Mouse (Mus musculus): ENCODE measurements around the gene Gfra1. TPM values are rescaled to one million over a fixed set of nuclear protein-coding genes. Genes with fewer than 3 reads are reported as not detected.

Gene Gfra1
- polyA plus RNA-seq, 1 experiment from 2014 or later: 22.5 TPM

GRCm38 (mm10) chr19:58316474-58316873 is 139.2 kb downstream of the Gfra1 start:
- ATAC-seq (ENCODE audit: low read depth): 0 out of 2 replicates have a peak, but pooled peaks have one; percentile 53
- DNase-seq (ENCODE audit: low spot score): no peak

GRCm38 (mm10) chr19:58315681-58316080 is 140.0 kb downstream of the Gfra1 start:
- ATAC-seq (ENCODE audit: low read depth) (no peak), DNase-seq (ENCODE audit: low spot score) (no peak)
- H3K27me3 ChIP-seq (replicated peaks; ENCODE audit: control insufficient read depth, insufficient read depth, low read length): no peaks in the 10 kb centered on the region
- 91% methylated on average over 5 of the region's 5 CpGs for WGBS
- H3K36me3 ChIP-seq (ENCODE audit: control insufficient read depth, insufficient read depth, low read length): no peaks in the 10 kb centered on the region
- no peaks in the 10 kb centered on the region; the same call in 1 of the 2 replicates for H3K4me1 ChIP-seq (ENCODE audit: control insufficient read depth, insufficient read depth, low read length)
- peaks cover 8% of the 10 kb centered on the region for H3K9me3 ChIP-seq (ENCODE audit: control insufficient read depth, low read length)
- H3K4me2 ChIP-seq (ENCODE audit: low read depth, low read length): no peak overlapping the region
- no peak overlapping the region for H3K4me3 ChIP-seq (ENCODE audit: low read depth, low read length)
- no peak overlapping the region for H3K27ac ChIP-seq (replicated peaks; ENCODE audit: low read depth, low read length)
- no peak overlapping the region for H3K9ac ChIP-seq (ENCODE audit: low read depth, low read length)

More at GRCm38 (mm10) chr19:58316474-58316873, 139.2 kb downstream of the Gfra1 start:
- H3K36me3 ChIP-seq (ENCODE audit: control insufficient read depth, insufficient read depth, low read length): no peaks in the 10 kb centered on the region
- H3K4me3 ChIP-seq (ENCODE audit: low read depth, low read length): no peak overlapping the region
- H3K27me3 ChIP-seq (replicated peaks; ENCODE audit: control insufficient read depth, insufficient read depth, low read length): no peaks in the 10 kb centered on the region
- no peaks in the 10 kb centered on the region for H3K4me1 ChIP-seq (ENCODE audit: control insufficient read depth, insufficient read depth, low read length)
- no peak overlapping the region for H3K9ac ChIP-seq (ENCODE audit: low read depth, low read length)
- no peak overlapping the region for H3K4me2 ChIP-seq (ENCODE audit: low read depth, low read length)
- 54% methylated on average over 5 of the region's 5 CpGs for WGBS
- H3K27ac ChIP-seq (replicated peaks; ENCODE audit: low read depth, low read length): no peak overlapping the region
- H3K9me3 ChIP-seq (ENCODE audit: control insufficient read depth, low read length): peaks cover 8% of the 10 kb centered on the region

GRCm38 (mm10) chr19:58314631-58315030 is 141.1 kb downstream of the Gfra1 start:
- Histone ChIP-seq H3K36me3 (ENCODE audit: control insufficient read depth, insufficient read depth, low read length) (no peaks in the 10 kb centered on the region), H3K27me3 (replicated peaks; ENCODE audit: control insufficient read depth, insufficient read depth, low read length) (no peaks in the 10 kb centered on the region), H3K4me2 (ENCODE audit: low read depth, low read length) (no peak overlapping the region), H3K4me3 (ENCODE audit: low read depth, low read length) (no peak overlapping the region), H3K9me3 (ENCODE audit: control insufficient read depth, low read length) (peaks cover 8% of the 10 kb centered on the region), H3K4me1 (ENCODE audit: control insufficient read depth, insufficient read depth, low read length) (peaks cover 4% of the 10 kb centered on the region; the same call in 1 of the 2 replicates), H3K9ac (ENCODE audit: low read depth, low read length) (no peak overlapping the region), H3K27ac (replicated peaks; ENCODE audit: low read depth, low read length) (no peak overlapping the region)
- no peak for ATAC-seq (ENCODE audit: low read depth)
- 85% methylated on average over 5 of the region's 5 CpGs for WGBS
- no peak for DNase-seq (ENCODE audit: low spot score)

GRCm38 (mm10) chr19:58313785-58314184 is 141.9 kb downstream of the Gfra1 start:
- Histone ChIP-seq H3K9ac (ENCODE audit: low read depth, low read length) (no peak overlapping the region), H3K9me3 (ENCODE audit: control insufficient read depth, low read length) (peaks cover 8% of the 10 kb centered on the region), H3K4me2 (ENCODE audit: low read depth, low read length) (no peak overlapping the region), H3K4me1 (ENCODE audit: control insufficient read depth, insufficient read depth, low read length) (peaks cover 4% of the 10 kb centered on the region; the same call in 1 of the 2 replicates), H3K4me3 (ENCODE audit: low read depth, low read length) (no peak overlapping the region), H3K36me3 (ENCODE audit: control insufficient read depth, insufficient read depth, low read length) (no peaks in the 10 kb centered on the region), H3K27ac (replicated peaks; ENCODE audit: low read depth, low read length) (no peak overlapping the region), H3K27me3 (replicated peaks; ENCODE audit: control insufficient read depth, insufficient read depth, low read length) (no peaks in the 10 kb centered on the region)
- 85% methylated on average over 2 of the region's 2 CpGs for WGBS
- DNase-seq (ENCODE audit: low spot score): no peak
- ATAC-seq (ENCODE audit: low read depth): no peak

GRCm38 (mm10) chr19:58312492-58312891 is 143.2 kb downstream of the Gfra1 start:
- Histone ChIP-seq H3K27ac (replicated peaks; ENCODE audit: low read depth, low read length) (no peak overlapping the region), H3K27me3 (replicated peaks; ENCODE audit: control insufficient read depth, insufficient read depth, low read length) (no peaks in the 10 kb centered on the region), H3K36me3 (ENCODE audit: control insufficient read depth, insufficient read depth, low read length) (no peaks in the 10 kb centered on the region), H3K9me3 (ENCODE audit: control insufficient read depth, low read length) (peaks cover 8% of the 10 kb centered on the region), H3K4me2 (ENCODE audit: low read depth, low read length) (no peak overlapping the region), H3K4me3 (ENCODE audit: low read depth, low read length) (no peak overlapping the region), H3K4me1 (ENCODE audit: control insufficient read depth, insufficient read depth, low read length) (peaks cover 4% of the 10 kb centered on the region; the same call in 1 of the 2 replicates), H3K9ac (ENCODE audit: low read depth, low read length) (no peak overlapping the region)
- ATAC-seq (ENCODE audit: low read depth): no peak
- 66% methylated on average over 2 of the region's 2 CpGs for WGBS
- DNase-seq (ENCODE audit: low spot score): no peak

GRCm38 (mm10) chr19:58310334-58311315 is 145.1 kb downstream of the Gfra1 start:
- peaks cover 4% of the 10 kb centered on the region; the same call in 1 of the 2 replicates for H3K4me1 ChIP-seq (ENCODE audit: control insufficient read depth, insufficient read depth, low read length)
- H3K36me3 ChIP-seq (ENCODE audit: control insufficient read depth, insufficient read depth, low read length): no peaks in the 10 kb centered on the region
- no peak overlapping the region for H3K4me2 ChIP-seq (ENCODE audit: low read depth, low read length)
- DNase-seq (ENCODE audit: low spot score) (no peak), ATAC-seq (ENCODE audit: low read depth) (no peak)
- 52% methylated on average over 12 of the region's 12 CpGs for WGBS
- no peak overlapping the region for H3K9ac ChIP-seq (ENCODE audit: low read depth, low read length)
- no peaks in the 10 kb centered on the region for H3K27me3 ChIP-seq (replicated peaks; ENCODE audit: control insufficient read depth, insufficient read depth, low read length)
- no peak overlapping the region for H3K27ac ChIP-seq (replicated peaks; ENCODE audit: low read depth, low read length)
- no peak overlapping the region for H3K4me3 ChIP-seq (ENCODE audit: low read depth, low read length)
- H3K9me3 ChIP-seq (ENCODE audit: control insufficient read depth, low read length): peaks cover 13% of the 10 kb centered on the region

- 72% methylated on average over 14 of the region's 14 CpGs for whole genome bisulfite sequencing
- Histone ChIP-seq H3K27me3 (replicated peaks; ENCODE audit: control insufficient read depth, insufficient read depth, low read length) (no peaks in the 10 kb centered on the region), H3K27ac (replicated peaks; ENCODE audit: low read depth, low read length) (no peak overlapping the region), H3K4me1 (ENCODE audit: control insufficient read depth, insufficient read depth, low read length) (peaks cover 4% of the 10 kb centered on the region; the same call in 1 of the 2 replicates), H3K9me3 (ENCODE audit: control insufficient read depth, low read length) (peaks cover 13% of the 10 kb centered on the region), H3K4me2 (ENCODE audit: low read depth, low read length) (no peak overlapping the region), H3K36me3 (ENCODE audit: control insufficient read depth, insufficient read depth, low read length) (no peaks in the 10 kb centered on the region), H3K9ac (ENCODE audit: low read depth, low read length) (no peak overlapping the region), H3K4me3 (ENCODE audit: low read depth, low read length) (no peak overlapping the region)
- ATAC-seq (ENCODE audit: low read depth) (peak; percentile 55; the same call in 1 of the 2 replicates), DNase-seq (ENCODE audit: low spot score) (no peak)
These were observed 146.0 kb downstream of the Gfra1 start for GRCm38 (mm10) chr19:58309620-58310275.

GRCm38 (mm10) chr19:58301105-58301504 is 154.6 kb downstream of the Gfra1 start:
- no peak overlapping the region for H3K27ac ChIP-seq (replicated peaks; ENCODE audit: low read depth, low read length)
- no peak overlapping the region for H3K4me3 ChIP-seq (ENCODE audit: low read depth, low read length)
- H3K9me3 ChIP-seq (ENCODE audit: control insufficient read depth, low read length): no peaks in the 10 kb centered on the region
- peaks cover 12% of the 10 kb centered on the region for H3K4me1 ChIP-seq (ENCODE audit: control insufficient read depth, insufficient read depth, low read length)
- no peak overlapping the region for H3K9ac ChIP-seq (ENCODE audit: low read depth, low read length)
- ATAC-seq (ENCODE audit: low read depth) (peak; percentile 69), DNase-seq (ENCODE audit: low spot score) (peak; percentile 85)
- H3K4me2 ChIP-seq (ENCODE audit: low read depth, low read length): no peak overlapping the region
- H3K36me3 ChIP-seq (ENCODE audit: control insufficient read depth, insufficient read depth, low read length): no peaks in the 10 kb centered on the region
- H3K27me3 ChIP-seq (replicated peaks; ENCODE audit: control insufficient read depth, insufficient read depth, low read length): peaks cover 5% of the 10 kb centered on the region; the same call in 1 of the 2 replicates
- 38% methylated on average over 7 of the region's 7 CpGs for WGBS

All from embryonic facial prominence, embryonic 14.5 days (tissue).